Mouse (Mus musculus) adrenal gland, postnatal 36 days (tissue): ENCODE results near the gene Dnajc15. TPM values are rescaled to one million over a fixed set of nuclear protein-coding genes. Genes with fewer than 3 reads are reported as not detected.

Experiments used
- DNase-seq, 2 experiments: peaks; one replicate each; pipeline ENCODE4 v3.0.0; 2021; ENCODE audit warnings: mixed read lengths in 1 of 2
- total RNA-seq, 2 experiments: library from RNA; stranded (reverse); gene quantifications; 2 replicates each; pipeline ENCODE4 v1.2.3; 2021

The Dnajc15 gene
- total RNA-seq, 2 experiments from 2014 or later: 333 to 435 TPM

DNA sequence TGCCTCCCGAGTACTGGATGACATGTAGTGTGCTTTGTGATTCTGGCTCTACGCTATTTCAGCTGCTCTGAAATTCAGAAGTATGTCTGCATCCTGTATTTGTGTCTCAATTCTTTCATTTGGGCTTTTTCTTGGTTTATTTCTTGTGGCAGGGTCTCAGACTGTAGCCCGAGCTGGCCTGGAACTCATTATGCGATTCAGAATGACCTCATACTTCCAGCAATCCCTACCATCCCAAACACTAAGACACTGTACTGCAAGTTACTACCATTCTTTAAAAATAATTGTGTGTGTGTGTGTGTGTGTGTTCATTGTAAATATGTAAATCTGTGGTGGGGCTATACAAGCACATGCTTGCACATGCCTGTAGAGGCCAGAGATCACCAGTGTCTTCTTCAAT lies 78.4 kb downstream of the Dnajc15 start:
- DNase-seq: no peak

DNA sequence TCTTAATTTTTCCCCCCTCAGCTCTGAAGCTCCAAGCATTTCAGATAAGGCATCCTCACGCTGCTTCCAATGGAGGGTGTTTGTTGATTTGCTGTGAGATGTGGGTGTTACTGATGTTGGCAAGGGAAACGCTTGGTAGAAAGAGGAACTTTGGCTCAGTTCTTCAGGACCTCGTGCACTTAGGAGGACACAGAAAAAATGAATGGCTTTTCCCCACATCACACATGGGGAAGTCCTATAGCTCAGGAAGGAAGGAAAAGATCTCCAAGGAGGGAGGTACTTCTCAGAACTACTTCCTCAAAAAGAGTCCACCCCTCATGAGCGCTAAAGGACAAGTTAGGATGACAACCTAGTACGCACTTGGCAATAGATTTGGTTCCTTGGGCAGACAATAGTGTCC lies 79.7 kb downstream of the Dnajc15 start:
- DNase-seq: no peak

DNA sequence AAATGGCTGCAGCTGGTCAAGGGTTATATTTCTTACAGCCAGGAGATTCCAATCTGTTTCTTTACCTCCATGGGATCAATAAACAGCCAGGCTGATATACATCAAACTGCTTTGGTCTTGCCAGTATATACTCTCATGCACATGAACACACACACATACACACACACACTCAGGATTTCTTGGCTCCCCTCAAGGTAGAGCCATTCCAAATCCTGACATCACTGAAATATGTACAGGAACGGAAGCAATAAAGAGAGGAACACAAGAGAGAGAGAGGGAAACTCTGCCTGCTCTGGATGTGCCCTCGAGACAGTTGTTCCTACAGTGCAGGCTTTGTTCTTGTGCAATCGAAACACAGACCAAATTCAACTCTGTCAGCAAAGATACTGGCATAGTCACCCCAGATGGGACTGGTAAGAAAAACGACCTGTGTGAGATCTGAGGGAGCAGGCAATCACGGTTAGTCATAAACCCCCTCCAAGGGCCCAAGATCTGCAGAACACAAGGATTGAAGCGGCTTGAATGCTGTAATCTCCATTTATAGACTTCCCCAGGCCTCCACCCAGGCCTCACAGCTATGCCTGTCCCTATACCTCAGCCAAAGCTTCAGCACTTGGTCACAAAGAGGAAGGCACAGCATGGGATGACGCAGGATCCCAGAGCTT lies 80.5 kb downstream of the Dnajc15 start:
- DNase-seq: no peak

DNA sequence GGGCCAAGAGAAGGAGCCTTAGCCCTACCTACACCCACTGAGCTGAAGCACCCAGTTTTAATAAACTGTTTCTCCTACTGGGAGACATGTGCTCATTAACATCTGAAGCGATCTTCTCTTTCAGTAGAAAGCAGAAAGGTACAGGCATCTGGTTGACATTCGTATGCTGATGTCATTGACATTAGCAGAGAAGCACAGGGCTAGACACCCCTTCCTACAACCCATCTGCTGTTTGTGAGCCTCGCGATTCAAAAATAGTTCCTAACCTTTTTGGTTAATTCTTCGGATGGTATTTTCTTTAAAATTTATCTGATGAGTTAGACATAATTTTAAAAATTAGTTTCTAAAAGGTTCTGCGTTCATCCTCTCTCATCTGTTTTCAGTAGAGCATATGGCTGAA lies 81.9 kb downstream of the Dnajc15 start:
- no peak for DNase-seq

DNA sequence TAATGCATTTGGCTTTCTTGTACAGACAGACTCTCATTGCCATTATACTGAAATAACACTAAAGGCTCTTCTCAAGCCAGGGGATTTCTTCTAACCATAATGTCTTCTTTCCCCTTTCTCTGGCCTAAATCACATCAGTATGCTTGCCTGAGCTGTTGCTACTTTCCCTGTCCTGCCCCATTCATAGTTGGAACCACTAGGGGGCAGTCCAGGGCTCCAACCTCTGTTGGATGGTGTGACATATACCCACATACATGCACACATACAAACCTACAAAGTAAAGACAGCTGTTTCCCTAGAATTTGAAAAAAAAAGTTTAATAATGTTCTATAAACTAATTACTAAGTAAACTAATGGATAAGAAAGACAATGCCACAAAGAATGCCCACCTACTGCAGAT lies 91.7 kb downstream of the Dnajc15 start:
- peak; percentile 39 to 47 for DNase-seq

DNA sequence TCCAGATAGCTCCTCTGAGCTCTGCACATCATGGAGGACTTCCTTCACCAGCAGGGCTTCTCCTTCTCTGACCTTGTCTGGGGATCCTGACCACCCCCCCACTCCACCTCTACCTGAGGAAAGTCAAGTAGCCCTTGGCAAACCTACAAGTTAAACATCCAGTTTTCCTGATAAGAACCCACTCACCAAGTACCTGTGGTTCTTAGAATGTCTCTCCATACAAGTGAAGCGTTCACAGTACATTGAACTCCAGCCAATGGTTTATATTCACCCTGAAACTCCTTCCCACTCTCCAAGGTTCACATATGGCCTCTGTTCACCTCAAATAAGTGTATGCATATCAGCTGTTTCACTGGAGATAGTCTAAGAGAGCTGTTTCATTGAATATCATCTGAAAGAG lies 97.6 kb downstream of the Dnajc15 start:
- no peak for DNase-seq

DNA sequence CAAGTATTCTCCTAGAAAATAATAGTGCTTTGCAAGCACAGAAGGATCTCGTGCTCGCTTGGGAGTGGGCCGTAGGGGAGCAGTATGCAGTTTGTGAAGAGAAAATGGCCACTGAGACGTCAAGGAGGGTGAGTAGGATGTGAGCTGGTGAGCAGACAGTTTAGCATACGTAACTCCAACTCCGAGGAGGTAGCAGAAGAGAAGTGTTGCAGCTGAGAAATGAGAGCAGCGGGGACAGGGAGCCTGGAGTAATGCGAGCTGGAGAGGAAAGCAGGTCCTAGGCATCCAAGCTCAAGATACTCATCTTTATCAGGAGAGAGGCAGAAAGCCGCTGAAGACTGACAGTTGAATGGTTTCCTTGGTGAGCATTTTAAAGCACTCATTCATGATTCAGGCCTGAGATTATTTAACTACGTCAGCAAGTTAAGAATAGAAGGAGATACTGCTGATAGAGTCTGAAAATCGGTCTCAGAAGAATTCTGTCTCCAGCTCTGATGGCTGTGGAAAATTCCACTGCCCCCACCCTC lies 98.9 kb downstream of the Dnajc15 start:
- DNase-seq: no peak

DNA sequence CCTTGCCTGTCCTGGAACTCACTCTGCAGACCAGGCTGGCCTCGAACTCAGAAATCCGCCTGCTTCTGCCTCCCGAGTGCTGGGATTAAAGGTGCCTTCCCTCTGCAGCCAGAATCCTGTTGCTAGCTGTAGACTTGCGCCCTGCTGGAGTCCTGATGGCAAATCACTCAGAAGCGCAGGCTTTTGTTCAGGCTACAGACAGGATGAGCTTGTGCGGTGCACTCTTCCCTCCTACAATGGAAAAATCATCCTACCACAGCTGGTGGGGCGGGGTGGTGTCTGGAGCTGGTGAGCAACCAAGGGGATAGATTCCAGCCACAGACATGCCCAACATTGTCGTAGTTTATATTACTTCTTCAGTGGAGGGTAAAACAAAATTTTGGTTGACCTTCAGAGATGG lies 101.6 kb downstream of the Dnajc15 start:
- DNase-seq: no peak

DNA sequence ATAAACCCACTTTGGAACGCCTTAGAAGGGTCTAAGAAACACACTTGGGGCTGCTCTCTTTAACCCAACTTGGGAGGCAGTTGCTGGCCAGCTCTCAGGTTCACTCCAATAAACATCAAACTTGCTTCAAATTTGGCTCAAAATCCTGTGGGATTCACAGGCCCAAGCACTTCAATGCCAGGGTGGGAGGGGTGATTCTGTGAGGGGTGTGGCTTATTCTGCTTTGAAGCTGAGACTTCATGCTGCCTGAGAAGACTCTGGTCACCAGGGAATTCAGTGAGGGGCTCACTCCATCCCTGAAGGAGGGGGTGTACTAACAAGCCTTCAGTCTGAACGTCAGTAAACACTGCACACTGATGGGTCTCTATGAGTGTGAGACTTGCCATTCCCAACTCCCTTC lies 103.3 kb downstream of the Dnajc15 start:
- DNase-seq: no peak

Other genes starting within 250 kb of the Dnajc15 start
- gene Epsti1, start 29.1 kb upstream of the Dnajc15 start, total RNA-seq: 1 to 10 TPM; 1.6 to 1.7 TPM
- not detected for gene Fam216b, start 213.9 kb upstream of the Dnajc15 start, total RNA-seq